Mouse (Mus musculus): ENCODE results near the gene Nr1d1.

Nr1d1 gene

GRCm38 (mm10) chr11:98788550-98789218 lies 13.6 kb upstream of the Nr1d1 start:
- in situ Hi-C loops (cut with MboI, MseI): loop anchor here (5.0 kb wide), 1 partner anchor 71 kb away; no protein-coding TSS in a partner anchor

GRCm38 (mm10) chr11:98788139-98788538 lies 13.0 kb upstream of the Nr1d1 start:
- in situ Hi-C loops (cut with MboI, MseI): loop anchor here (5.0 kb wide), 1 partner anchor 71 kb away; no protein-coding TSS in a partner anchor

GRCm38 (mm10) chr11:98787691-98788090 lies 12.6 kb upstream of the Nr1d1 start:
- in situ Hi-C loops (cut with MboI, MseI): loop anchor here (5.0 kb wide), 1 partner anchor 70 kb away; no protein-coding TSS in a partner anchor

- in situ Hi-C loops (cut with MboI, MseI): loop anchor here (5.0 kb wide), 1 partner anchor 70 kb away; no protein-coding TSS in a partner anchor
Observed at GRCm38 (mm10) chr11:98787229-98787628, 12.1 kb upstream of the Nr1d1 start.

GRCm38 (mm10) chr11:98786359-98787214 lies 11.5 kb upstream of the Nr1d1 start:
- in situ Hi-C loops (cut with MboI, MseI): loop anchor here (5.0 kb wide), 1 partner anchor 69 kb away; no protein-coding TSS in a partner anchor

- in situ Hi-C loops (cut with MboI, MseI): loop anchor here (5.0 kb wide), 1 partner anchor 69 kb away; no protein-coding TSS in a partner anchor
Observed at GRCm38 (mm10) chr11:98785772-98786281, 10.7 kb upstream of the Nr1d1 start.

- in situ Hi-C loops (cut with MboI, MseI): loop anchor here (5.0 kb wide), 1 partner anchor 68 kb away; no protein-coding TSS in a partner anchor
Observed at GRCm38 (mm10) chr11:98785214-98785613, 10.1 kb upstream of the Nr1d1 start.

- in situ Hi-C loops (cut with MboI, MseI): no loop called here
Observed at GRCm38 (mm10) chr11:98784139-98784538, 9.0 kb upstream of the Nr1d1 start.

GRCm38 (mm10) chr11:98783236-98783696 lies 8.1 kb upstream of the Nr1d1 start:
- in situ Hi-C loops (cut with MboI, MseI): no loop called here

- in situ Hi-C loops (cut with MboI, MseI): no loop called here
Observed at GRCm38 (mm10) chr11:98782651-98783235, 7.6 kb upstream of the Nr1d1 start.

- in situ Hi-C loops (cut with MboI, MseI): no loop called here
Observed at GRCm38 (mm10) chr11:98781851-98782512, 6.8 kb upstream of the Nr1d1 start.

GRCm38 (mm10) chr11:98777888-98778287 lies 2.8 kb upstream of the Nr1d1 start:
- in situ Hi-C loops (cut with MboI, MseI): no loop called here

- in situ Hi-C loops (cut with MboI, MseI): no loop called here
Observed at GRCm38 (mm10) chr11:98776843-98777590, 1.9 kb upstream of the Nr1d1 start.

GRCm38 (mm10) chr11:98776052-98776764 lies 1.1 kb upstream of the Nr1d1 start:
- in situ Hi-C loops (cut with MboI, MseI): no loop called here

GRCm38 (mm10) chr11:98775348-98776051 lies 367 bp upstream of the Nr1d1 start:
- in situ Hi-C loops (cut with MboI, MseI): no loop called here

- in situ Hi-C loops (cut with MboI, MseI): no loop called here
Observed at GRCm38 (mm10) chr11:98773635-98774295, 1.4 kb downstream of the Nr1d1 start.

GRCm38 (mm10) chr11:98772667-98773171 lies 2.4 kb downstream of the Nr1d1 start:
- in situ Hi-C loops (cut with MboI, MseI): no loop called here

GRCm38 (mm10) chr11:98771844-98772525 lies 3.1 kb downstream of the Nr1d1 start:
- in situ Hi-C loops (cut with MboI, MseI): no loop called here

Data from regulatory T cell (primary cell).